Mouse (Mus musculus): ENCODE data around the gene P2rx4. TPM values are rescaled to one million over a fixed set of nuclear protein-coding genes. Genes with fewer than 3 reads are reported as not detected.

P2rx4 gene
- polyA plus RNA-seq, 1 experiment: 9.0 TPM

DNA sequence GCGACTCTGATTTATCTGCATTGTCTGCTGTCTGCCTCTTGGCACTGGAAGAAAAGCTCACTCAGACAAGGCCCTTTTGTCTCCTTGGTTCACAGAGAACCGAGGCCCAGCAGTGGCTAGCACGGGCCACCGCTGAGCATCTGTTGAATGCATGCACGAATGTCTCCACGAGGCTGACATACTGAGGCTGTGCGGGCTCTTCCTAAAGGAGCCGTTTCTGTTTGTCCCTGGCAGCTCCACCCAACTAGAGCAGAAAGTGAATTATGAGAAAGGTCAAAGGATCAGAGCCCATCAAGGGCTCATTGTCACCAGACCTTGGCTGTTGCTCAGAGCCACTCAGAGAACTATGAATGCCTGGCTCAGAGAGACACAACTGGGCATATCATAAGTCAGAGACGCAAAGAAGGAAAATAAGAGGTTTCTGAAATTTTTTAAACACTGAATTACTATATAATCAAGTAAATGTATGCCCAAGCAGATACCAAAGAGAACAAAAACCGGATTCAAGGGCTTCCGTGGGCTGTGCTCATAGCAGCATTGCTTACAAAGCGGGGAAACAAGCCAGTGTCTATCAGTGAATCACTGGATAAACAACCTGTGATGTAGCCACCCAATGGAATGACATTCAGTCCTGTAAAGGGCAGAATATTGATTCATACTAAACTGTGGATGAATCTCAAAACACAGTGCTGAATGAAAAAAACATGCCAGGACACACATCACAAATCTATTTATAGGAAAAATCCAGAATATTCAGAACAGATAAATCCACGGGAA is 13.7 kb upstream of the P2rx4 start:
- TF ChIP-seq POLR2A (IDR thresholded peaks at IDR 0.05; ENCODE audit: control insufficient read depth, low read depth, low read length): no peak; the same call in 1 of the 2 replicates
- TF ChIP-seq CTCF (IDR thresholded peaks at IDR 0.05; ENCODE audit: control insufficient read depth, insufficient read depth, insufficient replicate concordance, low read depth, low read length): no peak

DNA sequence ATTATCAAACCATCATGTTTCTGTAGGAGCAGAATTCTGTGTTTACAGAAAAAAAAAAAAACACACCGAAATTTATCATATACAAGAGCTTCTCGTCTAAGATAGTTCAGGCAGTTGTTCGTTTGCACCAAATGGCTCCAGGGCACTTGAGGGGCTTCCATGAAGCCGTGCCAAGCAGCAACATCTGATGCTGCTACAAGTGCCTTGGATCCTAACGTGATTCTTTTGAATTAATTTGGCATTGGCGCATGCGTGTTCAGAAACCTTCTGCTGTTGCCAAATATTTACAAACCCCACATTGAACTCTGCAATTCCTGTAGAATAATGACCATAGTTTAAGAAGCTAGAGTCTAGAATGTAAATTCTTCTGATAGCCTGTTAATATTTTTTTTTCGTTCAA is 11.8 kb upstream of the P2rx4 start:
- Histone ChIP-seq H3K4me3 (ENCODE audit: control insufficient read depth, low read depth, low read length) (no peak overlapping the region), H3K27me3 (ENCODE audit: control insufficient read depth, insufficient read depth, low read length) (no peaks in the 10 kb centered on the region), H3K36me3 (ENCODE audit: control insufficient read depth, insufficient read depth, low read length) (no peaks in the 10 kb centered on the region), H3K4me1 (ENCODE audit: control insufficient read depth, insufficient read depth, low read length) (peaks cover 4% of the 10 kb centered on the region), H3K27ac (ENCODE audit: control insufficient read depth, insufficient read depth, low read depth, low read length) (no peak overlapping the region)
- TF ChIP-seq CTCF (IDR thresholded peaks at IDR 0.05; ENCODE audit: control insufficient read depth, insufficient read depth, insufficient replicate concordance, low read depth, low read length) (no peak), POLR2A (IDR thresholded peaks at IDR 0.05; ENCODE audit: control insufficient read depth, low read depth, low read length) (no peak)

More for the DNA sequence above, 13.7 kb upstream of the P2rx4 start:
- H3K27me3 ChIP-seq (ENCODE audit: control insufficient read depth, insufficient read depth, low read length): no peaks in the 10 kb centered on the region
- H3K4me3 ChIP-seq (ENCODE audit: control insufficient read depth, low read depth, low read length): no peak overlapping the region
- H3K4me1 ChIP-seq (ENCODE audit: control insufficient read depth, insufficient read depth, low read length): peaks cover 4% of the 10 kb centered on the region
- H3K36me3 ChIP-seq (ENCODE audit: control insufficient read depth, insufficient read depth, low read length): no peaks in the 10 kb centered on the region
- H3K27ac ChIP-seq (ENCODE audit: control insufficient read depth, insufficient read depth, low read depth, low read length): peak overlapping the region; percentile 2; the same call in 1 of the 2 replicates

DNA sequence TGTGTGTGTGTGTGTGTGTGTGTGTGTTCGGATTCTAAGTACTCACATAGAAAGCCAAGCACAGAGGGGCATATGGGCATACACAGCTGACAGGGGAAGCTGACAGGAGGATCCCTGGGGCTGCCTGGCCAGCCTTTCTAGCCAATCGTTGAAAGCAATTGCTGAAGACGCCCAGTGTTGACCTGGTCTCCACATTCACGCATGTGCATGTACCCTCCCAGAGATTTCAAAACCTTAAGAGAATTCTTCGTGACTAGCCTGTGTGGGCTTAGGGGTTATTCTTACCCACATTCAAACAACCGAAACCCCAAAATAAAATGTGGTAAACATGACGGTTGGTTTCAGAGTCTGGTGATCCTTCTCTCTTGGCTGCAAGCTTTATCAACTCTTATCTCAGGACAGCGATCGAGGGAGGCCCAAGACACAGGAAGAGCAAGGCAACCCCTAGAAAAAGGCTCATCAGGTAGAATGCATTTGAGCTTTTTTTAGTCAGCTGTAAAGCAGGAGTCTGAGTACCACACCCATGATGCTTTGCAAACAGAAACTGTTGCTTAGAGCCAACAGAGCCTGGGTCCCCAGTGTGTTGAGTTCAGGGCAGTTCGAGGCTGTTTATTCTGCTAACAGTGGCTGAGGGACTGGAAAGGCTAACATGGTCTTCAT is 9.2 kb upstream of the P2rx4 start:
- TF ChIP-seq POLR2A (IDR thresholded peaks at IDR 0.05; ENCODE audit: control insufficient read depth, low read depth, low read length): no peak
- no peak for TF ChIP-seq CTCF (IDR thresholded peaks at IDR 0.05; ENCODE audit: control insufficient read depth, insufficient read depth, insufficient replicate concordance, low read depth, low read length)
- H3K27me3 ChIP-seq (ENCODE audit: control insufficient read depth, insufficient read depth, low read length): no peaks in the 10 kb centered on the region

DNA sequence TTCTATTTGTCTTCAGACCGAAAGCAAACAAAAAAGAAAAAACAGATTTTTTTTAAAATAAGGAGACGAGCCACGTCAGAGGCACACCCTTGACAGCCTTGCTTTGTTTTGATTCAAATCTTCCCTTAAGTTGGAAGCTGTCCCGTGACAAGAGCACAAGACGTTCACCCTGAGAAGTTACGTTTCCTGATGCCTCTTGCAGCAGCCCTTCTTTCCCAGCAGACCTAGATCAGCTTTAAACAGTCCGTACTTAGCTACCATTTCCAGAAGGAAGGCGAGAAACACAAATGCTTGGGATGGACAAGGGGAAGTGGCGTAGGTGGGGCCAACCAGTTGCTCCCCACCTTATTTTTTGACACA is 8.7 kb upstream of the P2rx4 start:
- peaks cover 4% of the 10 kb centered on the region for H3K4me1 ChIP-seq (ENCODE audit: control insufficient read depth, insufficient read depth, low read length)
- no peak for TF ChIP-seq POLR2A (IDR thresholded peaks at IDR 0.05; ENCODE audit: control insufficient read depth, low read depth, low read length)
- no peak for TF ChIP-seq CTCF (IDR thresholded peaks at IDR 0.05; ENCODE audit: control insufficient read depth, insufficient read depth, insufficient replicate concordance, low read depth, low read length)
- no peak overlapping the region for H3K4me3 ChIP-seq (ENCODE audit: control insufficient read depth, low read depth, low read length)
- H3K27ac ChIP-seq (ENCODE audit: control insufficient read depth, insufficient read depth, low read depth, low read length): peak overlapping the region; percentile 15; the same call in 1 of the 2 replicates
- no peaks in the 10 kb centered on the region for H3K27me3 ChIP-seq (ENCODE audit: control insufficient read depth, insufficient read depth, low read length)
- H3K36me3 ChIP-seq (ENCODE audit: control insufficient read depth, insufficient read depth, low read length): no peaks in the 10 kb centered on the region

More for the DNA sequence above, 9.2 kb upstream of the P2rx4 start:
- peaks cover 4% of the 10 kb centered on the region for H3K4me1 ChIP-seq (ENCODE audit: control insufficient read depth, insufficient read depth, low read length)
- H3K27ac ChIP-seq (ENCODE audit: control insufficient read depth, insufficient read depth, low read depth, low read length): peak overlapping the region; percentile 1; the same call in 1 of the 2 replicates
- no peak overlapping the region for H3K4me3 ChIP-seq (ENCODE audit: control insufficient read depth, low read depth, low read length)
- H3K36me3 ChIP-seq (ENCODE audit: control insufficient read depth, insufficient read depth, low read length): no peaks in the 10 kb centered on the region

GRCm38 (mm10) chr5:122700109-122700836 is 7.1 kb upstream of the P2rx4 start:
- H3K36me3 ChIP-seq (ENCODE audit: control insufficient read depth, insufficient read depth, low read length): no peaks in the 10 kb centered on the region

DNA sequence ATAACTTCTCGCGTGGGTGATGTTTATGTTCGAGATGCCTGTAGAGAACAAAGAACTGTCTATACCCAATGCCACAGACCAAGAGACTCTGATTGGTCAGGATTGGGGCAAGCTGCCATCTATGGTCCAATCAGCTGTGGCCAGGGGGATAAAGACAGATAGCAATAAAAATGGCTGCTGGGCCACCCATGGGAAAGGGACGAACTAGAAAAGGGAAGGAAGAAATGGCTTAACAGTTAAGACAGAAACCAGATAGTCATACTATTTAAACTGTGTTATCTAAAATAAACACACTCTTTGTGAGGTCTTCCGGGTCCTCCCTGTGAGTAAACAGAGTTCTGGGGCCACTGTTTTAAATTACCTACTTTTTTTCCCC is 6.5 kb upstream of the P2rx4 start:
- no peaks in the 10 kb centered on the region for H3K27me3 ChIP-seq (ENCODE audit: control insufficient read depth, insufficient read depth, low read length)
- no peak overlapping the region for H3K4me3 ChIP-seq (ENCODE audit: control insufficient read depth, low read depth, low read length)
- no peaks in the 10 kb centered on the region for H3K36me3 ChIP-seq (ENCODE audit: control insufficient read depth, insufficient read depth, low read length)
- TF ChIP-seq POLR2A (IDR thresholded peaks at IDR 0.05; ENCODE audit: control insufficient read depth, low read depth, low read length) (no peak), CTCF (IDR thresholded peaks at IDR 0.05; ENCODE audit: control insufficient read depth, insufficient read depth, insufficient replicate concordance, low read depth, low read length) (no peak)
- peaks cover 4% of the 10 kb centered on the region for H3K4me1 ChIP-seq (ENCODE audit: control insufficient read depth, insufficient read depth, low read length)
- H3K27ac ChIP-seq (ENCODE audit: control insufficient read depth, insufficient read depth, low read depth, low read length): no peak overlapping the region

More at GRCm38 (mm10) chr5:122700109-122700836, 7.1 kb upstream of the P2rx4 start:
- Histone ChIP-seq H3K27ac (ENCODE audit: control insufficient read depth, insufficient read depth, low read depth, low read length) (no peak overlapping the region), H3K4me3 (ENCODE audit: control insufficient read depth, low read depth, low read length) (no peak overlapping the region), H3K27me3 (ENCODE audit: control insufficient read depth, insufficient read depth, low read length) (no peaks in the 10 kb centered on the region), H3K4me1 (ENCODE audit: control insufficient read depth, insufficient read depth, low read length) (peaks cover 4% of the 10 kb centered on the region)
- TF ChIP-seq CTCF (IDR thresholded peaks at IDR 0.05; ENCODE audit: control insufficient read depth, insufficient read depth, insufficient replicate concordance, low read depth, low read length): no peak

- Histone ChIP-seq H3K4me1 (ENCODE audit: control insufficient read depth, insufficient read depth, low read length) (peaks cover 7% of the 10 kb centered on the region), H3K36me3 (ENCODE audit: control insufficient read depth, insufficient read depth, low read length) (no peaks in the 10 kb centered on the region), H3K27ac (ENCODE audit: control insufficient read depth, insufficient read depth, low read depth, low read length) (peak overlapping the region; percentile 42; the same call in 1 of the 2 replicates), H3K27me3 (ENCODE audit: control insufficient read depth, insufficient read depth, low read length) (no peaks in the 10 kb centered on the region), H3K4me3 (ENCODE audit: control insufficient read depth, low read depth, low read length) (no peak overlapping the region)
- no peak for TF ChIP-seq CTCF (IDR thresholded peaks at IDR 0.05; ENCODE audit: control insufficient read depth, insufficient read depth, insufficient replicate concordance, low read depth, low read length)
- TF ChIP-seq POLR2A (IDR thresholded peaks at IDR 0.05; ENCODE audit: control insufficient read depth, low read depth, low read length): no peak
Measured at GRCm38 (mm10) chr5:122702156-122702555, 5.2 kb upstream of the P2rx4 start.
